Mouse (Mus musculus): ENCODE measurements at regions not wholly inside any gene's neighbourhood (a gene's known extent, or its start where the extent isn't known, plus 50 kb on each side); places are given as distances from the start of the nearest gene placed in this dataset.

GRCm38 (mm10) chr13:15395249-15395648, 67.8 kb upstream of the Gli3 start:
- Histone ChIP-seq H3K4me3 (ENCODE audit: low read depth, low read length) (no peak overlapping the region), H3K27me3 (replicated peaks; ENCODE audit: control insufficient read depth, insufficient read depth, low read length) (no peaks in the 10 kb centered on the region), H3K9ac (ENCODE audit: low read depth, low read length) (no peak overlapping the region), H3K27ac (replicated peaks; ENCODE audit: low read depth, low read length) (no peak overlapping the region), H3K36me3 (ENCODE audit: control insufficient read depth, insufficient read depth, low read length) (no peaks in the 10 kb centered on the region), H3K4me1 (ENCODE audit: control insufficient read depth, insufficient read depth, low read length) (0 out of 2 replicates have a peak, but pooled peaks cover 8% of the 10 kb centered on the region), H3K9me3 (ENCODE audit: control insufficient read depth, low read length) (no peaks in the 10 kb centered on the region), H3K4me2 (ENCODE audit: low read depth, low read length) (0 out of 2 replicates have a peak overlapping the region, but pooled peaks have one; percentile 1)
- 13% methylated on average over 4 of the region's 4 CpGs for WGBS
- DNase-seq (ENCODE audit: low spot score) (peak; percentile 64), ATAC-seq (ENCODE audit: low read depth) (peak; percentile 93)

DNA sequence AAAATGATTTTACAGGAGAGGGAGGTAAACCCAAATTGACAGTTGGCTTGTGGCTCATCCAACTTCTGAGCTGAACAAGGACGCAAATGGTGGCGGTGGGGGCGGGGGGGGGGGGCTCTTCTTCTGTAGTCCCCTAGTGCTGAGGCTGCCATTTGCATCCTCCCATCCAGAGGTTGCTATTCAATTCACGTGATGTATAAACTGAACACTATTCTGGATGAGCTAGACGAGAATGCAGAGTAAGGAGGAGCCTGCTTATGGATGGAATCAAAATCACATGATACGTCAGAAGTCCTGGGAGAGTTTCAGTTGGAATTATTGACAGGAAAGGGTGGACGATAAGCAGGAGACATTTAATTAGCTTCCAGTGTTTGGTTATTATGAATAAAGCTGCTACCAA, 67.3 kb upstream of the Gli3 start:
- Histone ChIP-seq H3K4me2 (ENCODE audit: low read depth, low read length) (0 out of 2 replicates have a peak overlapping the region, but pooled peaks have one; percentile 1), H3K27ac (replicated peaks; ENCODE audit: low read depth, low read length) (no peak overlapping the region), H3K36me3 (ENCODE audit: control insufficient read depth, insufficient read depth, low read length) (no peaks in the 10 kb centered on the region), H3K4me3 (ENCODE audit: low read depth, low read length) (no peak overlapping the region), H3K9ac (ENCODE audit: low read depth, low read length) (no peak overlapping the region), H3K4me1 (ENCODE audit: control insufficient read depth, insufficient read depth, low read length) (0 out of 2 replicates have a peak, but pooled peaks cover 8% of the 10 kb centered on the region), H3K27me3 (replicated peaks; ENCODE audit: control insufficient read depth, insufficient read depth, low read length) (no peaks in the 10 kb centered on the region), H3K9me3 (ENCODE audit: control insufficient read depth, low read length) (no peaks in the 10 kb centered on the region)
- ATAC-seq (ENCODE audit: low read depth), result 0 out of 2 replicates have a peak, but pooled peaks have one; percentile 47
- WGBS, result 20% methylated on average over 7 of the region's 7 CpGs
- DNase-seq (ENCODE audit: low spot score), result no peak

DNA sequence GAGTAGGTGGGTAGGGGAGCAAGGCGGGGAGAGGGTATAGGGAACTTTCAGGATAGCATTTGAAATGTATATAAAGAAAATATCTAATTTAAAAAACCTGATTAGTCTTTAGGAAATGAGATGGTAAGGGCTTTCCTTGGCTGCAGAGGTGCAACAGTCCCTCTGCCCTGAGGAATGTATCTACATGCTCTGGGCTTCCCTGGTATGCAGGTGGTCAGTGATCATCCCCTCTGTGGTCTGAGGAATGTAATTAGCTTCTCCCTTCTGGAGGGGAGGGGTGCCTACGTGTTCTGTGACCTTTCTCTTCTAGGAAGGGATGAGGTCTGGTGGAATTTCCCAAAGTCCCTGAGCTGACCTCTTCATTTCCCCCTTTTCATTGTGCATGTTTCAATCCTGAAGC, 64.4 kb upstream of the Gli3 start:
- Histone ChIP-seq H3K9me3 (ENCODE audit: control insufficient read depth, low read length) (no peaks in the 10 kb centered on the region), H3K4me2 (ENCODE audit: low read depth, low read length) (no peak overlapping the region), H3K27ac (replicated peaks; ENCODE audit: low read depth, low read length) (no peak overlapping the region), H3K4me1 (ENCODE audit: control insufficient read depth, insufficient read depth, low read length) (0 out of 2 replicates have a peak, but pooled peaks cover 8% of the 10 kb centered on the region), H3K36me3 (ENCODE audit: control insufficient read depth, insufficient read depth, low read length) (no peaks in the 10 kb centered on the region), H3K9ac (ENCODE audit: low read depth, low read length) (no peak overlapping the region), H3K4me3 (ENCODE audit: low read depth, low read length) (no peak overlapping the region), H3K27me3 (replicated peaks; ENCODE audit: control insufficient read depth, insufficient read depth, low read length) (no peaks in the 10 kb centered on the region)
- DNase-seq (ENCODE audit: low spot score), result no peak
- 57% methylated on average over 2 of the region's 2 CpGs for WGBS
- ATAC-seq (ENCODE audit: low read depth), result no peak

All from embryonic facial prominence, embryonic 14.5 days (tissue).